Comparison of ENCODE assay signal across 8 mouse cellular contexts in genomic region chr15:98891907-98892606, GRCm38 (mm10). TPM values are rescaled to one million over a fixed set of nuclear protein-coding genes. Genes with fewer than 3 reads are reported as not detected.
A peak's percentile ranks its signal among the peaks of the same experiment; 100 is the strongest.
DNase-seq lines count a peak whose midpoint lies in the region; ATAC-seq and TF ChIP-seq lines count a peak whose summit lies in the region.

No protein-coding gene starts in this region.

- ATAC-seq in monocyte, adult 5-6 weeks (replicated peaks; ENCODE audit: insufficient number of reproducible peaks, low FRiP score, low TSS enrichment, poor library complexity, severe bottlenecking) = peak; percentile 64

- no peak for TF ChIP-seq POLR2A in kidney, adult 2 months (IDR thresholded peaks at IDR 0.05; ENCODE audit: low read depth, low read length)

- no peaks in the 10 kb centered on the region; the same call in 1 of the 2 replicates for H3K27me3 ChIP-seq in kidney, adult 2 months (replicated peaks; ENCODE audit: control insufficient read depth, insufficient read depth, low read length)

- TF ChIP-seq CTCF in kidney, adult 2 months (conservative IDR thresholded peaks at IDR 0.05; ENCODE audit: insufficient read depth, insufficient read length, low read depth, low read length) = peak; percentile 100

- H3K27ac ChIP-seq in kidney, adult 2 months (ENCODE audit: insufficient read depth, low read depth, low read length) = no peak overlapping the region

- 31% methylated on average over 6 of the region's 6 CpGs for WGBS in kidney, adult 2 months

- no peak overlapping the region for H3K4me3 ChIP-seq in kidney, adult 2 months (ENCODE audit: insufficient read depth, low read depth, low read length)

- H3K36me3 ChIP-seq in kidney, adult 2 months (ENCODE audit: control insufficient read depth, insufficient read depth, low read length) = no peaks in the 10 kb centered on the region

- DNase-seq in A20 (ENCODE audit: low read depth, low spot score) (peak; percentile 64), MN1 (ENCODE audit: low spot score) (peak; percentile 94), liver (peak; percentile 55)
- DNase-seq in cerebellum, postnatal 36 days = peak; percentile 68 to 75
- DNase-seq in heart, adult 18-20 months = peak; percentile 76 to 83
- DNase-seq in kidney, adult 2 months = peak; percentile 89
- DNase-seq in thymus, postnatal 14 days = peak; percentile 64

- peaks cover 4% of the 10 kb centered on the region; the same call in 1 of the 2 replicates for H3K4me1 ChIP-seq in kidney, adult 2 months (ENCODE audit: control insufficient read depth, insufficient read depth, low read length)

RNA-seq across cellular contexts. Expression of gene Rhebl1, which starts 2.3 kb away (rescaled TPM):
- 1 to 10 TPM; 1.5 to 2.2 TPM for total RNA-seq in heart, adult 18-20 months (2021)
- 6.4 and 7.1 TPM in 2 replicates for polyA plus RNA-seq in kidney, adult 2 months (2012; rRNA removed)
- 6.0 to 15.1 TPM (median 14.2 TPM) in 3 replicates for total RNA-seq in monocyte, adult 5-6 weeks (2017)

RNA-seq across cellular contexts. Expression of gene Dhh, which starts 6.3 kb away (rescaled TPM):
- 1 to 10 TPM in 1 of 2 experiments, under 1 TPM in 1; 0.87 to 1.8 TPM for total RNA-seq in heart, adult 18-20 months (2021)
- polyA plus RNA-seq in kidney, adult 2 months (2012; rRNA removed) = 1.2 and 1.5 TPM in 2 replicates
- 0.19 TPM in 1 of 3 replicates, not detected in the others for total RNA-seq in monocyte, adult 5-6 weeks (2017)

RNA-seq across cellular contexts. Expression of gene Kmt2d, which starts 21.1 kb away (rescaled TPM):
- total RNA-seq in heart, adult 18-20 months (2021) = 10 to 100 TPM; 47.0 to 58.4 TPM
- polyA plus RNA-seq in kidney, adult 2 months (2012; rRNA removed) = 18.8 and 20.8 TPM in 2 replicates
- total RNA-seq in monocyte, adult 5-6 weeks (2017) = 39.4 to 138 TPM (median 45.1 TPM) in 3 replicates

RNA-seq across cellular contexts. Expression of gene Lmbr1l, which starts 26.0 kb away (rescaled TPM):
- 1 to 10 TPM; 7.4 to 9.8 TPM for total RNA-seq in heart, adult 18-20 months (2021)
- 36.1 and 50.2 TPM in 2 replicates for polyA plus RNA-seq in kidney, adult 2 months (2012; rRNA removed)
- total RNA-seq in monocyte, adult 5-6 weeks (2017) = 54.7 to 97.4 TPM (median 92.2 TPM) in 3 replicates

RNA-seq across cellular contexts. Expression of gene Tuba1b, which starts 42.3 kb away (rescaled TPM):
- 100 to 1,000 TPM; 138 to 153 TPM for total RNA-seq in heart, adult 18-20 months (2021)
- polyA plus RNA-seq in kidney, adult 2 months (2012; rRNA removed) = 488 and 540 TPM in 2 replicates
- 86.5 to 154 TPM (median 137 TPM) in 3 replicates for total RNA-seq in monocyte, adult 5-6 weeks (2017)
